In the genomic region with DNA sequence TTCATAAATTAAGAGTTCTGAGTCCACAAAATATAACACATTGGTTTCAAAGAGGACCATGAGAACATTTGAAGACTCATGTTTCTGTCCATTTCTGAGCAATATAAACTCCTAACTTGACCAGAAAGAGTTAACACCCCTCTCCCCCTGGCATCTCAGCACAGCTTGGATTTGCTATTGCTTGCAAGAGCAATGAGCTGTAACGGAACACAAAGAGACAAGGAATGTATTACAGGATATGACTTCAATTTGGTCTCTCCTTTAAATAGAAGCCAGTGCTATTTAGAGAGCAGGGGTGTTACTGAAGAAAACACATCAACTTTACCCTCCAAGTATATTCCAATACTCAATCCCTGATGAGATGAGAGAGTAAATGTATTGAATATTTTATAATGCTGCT, we compare ENCODE assay signal across 14 mouse cellular contexts.
A peak's percentile ranks its signal among the peaks of the same experiment; 100 is the strongest.
DNase-seq lines count a peak whose midpoint lies in the region; ATAC-seq and TF ChIP-seq lines count a peak whose summit lies in the region.
"Had no signal": no experiment of that assay in that cellular context is flagged by ENCODE, and none has a peak within 500 bp of the region (broad histone marks: within the 10 kb centered on the region; RNA-seq: fewer than 3 reads in every experiment).

No protein-coding gene starts in this region.

- TF ChIP-seq EP300 in lung, postnatal 0 days (IDR thresholded peaks at IDR 0.05), result no peak

- no peaks in the 10 kb centered on the region for H3K9me3 ChIP-seq in embryonic facial prominence, embryonic 14.5 days (ENCODE audit: control insufficient read depth, low read length)
- no peaks in the 10 kb centered on the region for H3K9me3 ChIP-seq in embryonic facial prominence, embryonic 10.5 days
- H3K9me3 ChIP-seq in hindbrain, embryonic 12.5 days (replicated peaks), result no peaks in the 10 kb centered on the region
- no peaks in the 10 kb centered on the region for H3K9me3 ChIP-seq in hindbrain, embryonic 10.5 days
- no peaks in the 10 kb centered on the region for H3K9me3 ChIP-seq in lung, postnatal 0 days (ENCODE audit: low read length)
- H3K9me3 ChIP-seq in intestine, embryonic 16.5 days (ENCODE audit: control insufficient read depth, low read length), result no peaks in the 10 kb centered on the region

- TF ChIP-seq CTCF in lung, postnatal 0 days (IDR thresholded peaks at IDR 0.05), result no peak

- H3K4me1 ChIP-seq in embryonic facial prominence, embryonic 14.5 days (ENCODE audit: control insufficient read depth, insufficient read depth, low read length), result 0 out of 2 replicates have a peak, but pooled peaks cover 8% of the 10 kb centered on the region
- H3K4me1 ChIP-seq in embryonic facial prominence, embryonic 10.5 days, result peaks cover 9% of the 10 kb centered on the region; the same call in 1 of the 2 replicates
- H3K4me1 ChIP-seq in hindbrain, embryonic 12.5 days, result no peaks in the 10 kb centered on the region
- 0 out of 2 replicates have a peak, but pooled peaks cover 6% of the 10 kb centered on the region for H3K4me1 ChIP-seq in hindbrain, embryonic 10.5 days (replicated peaks)
- H3K4me1 ChIP-seq in lung, postnatal 0 days (ENCODE audit: insufficient read depth, low read depth, low read length), result no peaks in the 10 kb centered on the region
- H3K4me1 ChIP-seq in intestine, embryonic 16.5 days (ENCODE audit: control insufficient read depth, insufficient read depth, low read length), result no peaks in the 10 kb centered on the region

- H3K4me3 ChIP-seq in embryonic facial prominence, embryonic 14.5 days (ENCODE audit: low read depth, low read length), result no peak overlapping the region
- no peak overlapping the region for H3K4me3 ChIP-seq in embryonic facial prominence, embryonic 10.5 days
- H3K4me3 ChIP-seq in hindbrain, embryonic 12.5 days, result no peak overlapping the region
- H3K4me3 ChIP-seq in hindbrain, embryonic 10.5 days, result no peak overlapping the region
- H3K4me3 ChIP-seq in lung, postnatal 0 days (ENCODE audit: low read depth, low read length), result no peak overlapping the region
- H3K4me3 ChIP-seq in intestine, embryonic 16.5 days (ENCODE audit: low read length), result no peak overlapping the region
- H3K4me3 ChIP-seq: gastrocnemius, adult 2 months had no signal

- 11% methylated on average over 1 of the region's 1 CpGs for WGBS in embryonic facial prominence, embryonic 14.5 days
- 9% methylated on average over 1 of the region's 1 CpGs for WGBS in embryonic facial prominence, embryonic 10.5 days
- 5% methylated on average over 1 of the region's 1 CpGs for WGBS in hindbrain, embryonic 12.5 days
- 6% methylated on average over 1 of the region's 1 CpGs for WGBS in hindbrain, embryonic 10.5 days
- WGBS in lung, postnatal 0 days, result 16% methylated on average over 1 of the region's 1 CpGs
- 22% methylated on average over 1 of the region's 1 CpGs for WGBS in intestine, embryonic 16.5 days

- peak; percentile 42 for DNase-seq in embryonic facial prominence, embryonic 14.5 days (ENCODE audit: low spot score)
- no peak for DNase-seq in embryonic facial prominence, embryonic 10.5 days (ENCODE audit: low spot score)
- no peak for DNase-seq in hindbrain, embryonic 10.5 days (ENCODE audit: low spot score)
- peak; percentile 23 for DNase-seq in lung, postnatal 0 days (ENCODE audit: low spot score)
- no peak for DNase-seq in lung, postnatal 36 days
- peak; percentile 45 for DNase-seq in retina, embryonic 14.5 days (ENCODE audit: low spot score)
- DNase-seq: adrenal gland, postnatal 10 days; cerebellum, adult 9-11 months; gastrocnemius, adult 2 months; thymus, postnatal 4 days had no signal

- H3K27ac ChIP-seq in embryonic facial prominence, embryonic 14.5 days (replicated peaks; ENCODE audit: low read depth, low read length), result no peak overlapping the region
- H3K27ac ChIP-seq in embryonic facial prominence, embryonic 10.5 days (replicated peaks), result no peak overlapping the region
- H3K27ac ChIP-seq in hindbrain, embryonic 12.5 days, result peak overlapping the region; percentile 24; the same call in 1 of the 2 replicates
- no peak overlapping the region for H3K27ac ChIP-seq in hindbrain, embryonic 10.5 days
- no peak overlapping the region for H3K27ac ChIP-seq in lung, postnatal 0 days (ENCODE audit: low read length)
- H3K27ac ChIP-seq in intestine, embryonic 16.5 days (ENCODE audit: low read length), result no peak overlapping the region
- H3K27ac ChIP-seq: gastrocnemius, adult 2 months; liver, embryonic 14.5 days had no signal

- H3K27me3 ChIP-seq in embryonic facial prominence, embryonic 14.5 days (replicated peaks; ENCODE audit: control insufficient read depth, insufficient read depth, low read length), result no peaks in the 10 kb centered on the region
- no peaks in the 10 kb centered on the region for H3K27me3 ChIP-seq in embryonic facial prominence, embryonic 10.5 days (replicated peaks; ENCODE audit: low read depth, poor library complexity, severe bottlenecking)
- H3K27me3 ChIP-seq in hindbrain, embryonic 12.5 days, result no peaks in the 10 kb centered on the region
- no peaks in the 10 kb centered on the region for H3K27me3 ChIP-seq in hindbrain, embryonic 10.5 days (ENCODE audit: insufficient read depth, poor library complexity, severe bottlenecking)
- no peaks in the 10 kb centered on the region for H3K27me3 ChIP-seq in lung, postnatal 0 days (replicated peaks; ENCODE audit: insufficient read depth, low read length)
- no peaks in the 10 kb centered on the region for H3K27me3 ChIP-seq in intestine, embryonic 16.5 days (replicated peaks; ENCODE audit: control insufficient read depth, insufficient read depth, low read length)

- no peak for ATAC-seq in embryonic facial prominence, embryonic 14.5 days (ENCODE audit: low read depth)
- peak; percentile 54; the same call in 1 of the 2 replicates for ATAC-seq in hindbrain, embryonic 12.5 days (ENCODE audit: low FRiP score)
- ATAC-seq in lung, postnatal 0 days, result no peak
- no peak for ATAC-seq in intestine, embryonic 16.5 days
- ATAC-seq: forebrain, embryonic 14.5 days had no signal

- no peak overlapping the region for H3K9ac ChIP-seq in embryonic facial prominence, embryonic 14.5 days (ENCODE audit: low read depth, low read length)
- H3K9ac ChIP-seq in hindbrain, embryonic 12.5 days, result no peak overlapping the region
- no peak overlapping the region for H3K9ac ChIP-seq in lung, postnatal 0 days (replicated peaks; ENCODE audit: low read depth)
- no peak overlapping the region for H3K9ac ChIP-seq in intestine, embryonic 16.5 days (ENCODE audit: low read depth, low read length)
- H3K9ac ChIP-seq: liver, embryonic 14.5 days had no signal

- H3K4me2 ChIP-seq in embryonic facial prominence, embryonic 14.5 days (ENCODE audit: low read depth, low read length), result no peak overlapping the region
- H3K4me2 ChIP-seq in hindbrain, embryonic 12.5 days (replicated peaks), result no peak overlapping the region
- H3K4me2 ChIP-seq in lung, postnatal 0 days (replicated peaks; ENCODE audit: low read depth, low read length), result no peak overlapping the region
- no peak overlapping the region for H3K4me2 ChIP-seq in intestine, embryonic 16.5 days (ENCODE audit: low read depth, low read length)

- no peaks in the 10 kb centered on the region for H3K36me3 ChIP-seq in embryonic facial prominence, embryonic 14.5 days (ENCODE audit: control insufficient read depth, insufficient read depth, low read length)
- H3K36me3 ChIP-seq in embryonic facial prominence, embryonic 10.5 days (replicated peaks), result no peaks in the 10 kb centered on the region
- H3K36me3 ChIP-seq in hindbrain, embryonic 12.5 days, result no peaks in the 10 kb centered on the region
- no peaks in the 10 kb centered on the region for H3K36me3 ChIP-seq in hindbrain, embryonic 10.5 days
- no peaks in the 10 kb centered on the region for H3K36me3 ChIP-seq in lung, postnatal 0 days (ENCODE audit: insufficient read depth, low read length)
- no peaks in the 10 kb centered on the region for H3K36me3 ChIP-seq in intestine, embryonic 16.5 days (ENCODE audit: control insufficient read depth, insufficient read depth, low read length)

Comparison
In these comparisons a context has a peak if more than half of its experiments do, and no peak if none do; other contexts are left out.
1. DNase-seq: peak in embryonic facial prominence, embryonic 14.5 days (single experiment), lung, postnatal 0 days (single experiment) and retina, embryonic 14.5 days (single experiment); none in embryonic facial prominence, embryonic 10.5 days (single experiment), hindbrain, embryonic 10.5 days (single experiment) and lung, postnatal 36 days (single experiment).